Mouse (Mus musculus) neural tube, embryonic 13.5 days (tissue): ENCODE measurements around the gene Lyrm4. TPM values are rescaled to one million over a fixed set of nuclear protein-coding genes. Genes with fewer than 3 reads are reported as not detected.

Source experiments
- ATAC-seq: fragments of 200-750 bp; cut with Nextera tagmentation; 2 replicates; pipeline ENCODE4 v1.8.0; 2017; ENCODE audit warnings: low read depth, mild to moderate bottlenecking, moderate TSS enrichment, moderate library complexity
- H3K27ac ChIP-seq: fragments of 300-500 bp; sonication (generic); replicated peaks from 2 replicates; pipeline ENCODE4 v1.5.1; 2015; ENCODE audit warnings: moderate library complexity, mild to moderate bottlenecking, inconsistent platforms
- H3K27me3 ChIP-seq: fragments of 300-500 bp; sonication (generic); 2 replicates; pipeline ENCODE4 v1.6.1; 2015; ENCODE audit warnings: mild to moderate bottlenecking, inconsistent platforms
- H3K36me3 ChIP-seq: fragments of 300-500 bp; sonication (generic); 2 replicates; pipeline ENCODE4 v1.6.1; 2015; ENCODE audit warnings: mild to moderate bottlenecking, inconsistent platforms
- H3K4me1 ChIP-seq: fragments of 300-500 bp; sonication (generic); replicated peaks from 2 replicates; pipeline ENCODE4 v1.6.1; 2015; ENCODE audit warnings: inconsistent platforms
- H3K4me2 ChIP-seq: fragments of 300-500 bp; sonication (generic); 2 replicates; pipeline ENCODE4 v1.6.1; 2015; ENCODE audit warnings: inconsistent platforms, mild to moderate bottlenecking, moderate library complexity
- H3K4me3 ChIP-seq: fragments of 300-500 bp; sonication (generic); 2 replicates; pipeline ENCODE4 v1.5.1; 2015; ENCODE audit warnings: mild to moderate bottlenecking, inconsistent platforms
- H3K9ac ChIP-seq: fragments of 300-500 bp; sonication (generic); 2 replicates; pipeline ENCODE4 v1.6.1; 2015; ENCODE audit warnings: moderate library complexity, mild to moderate bottlenecking, inconsistent platforms
- H3K9me3 ChIP-seq: fragments of 300-500 bp; sonication (generic); 2 replicates; pipeline ENCODE4 v1.6.1; 2016; ENCODE audit warnings: inconsistent platforms
- WGBS: fragments of 180-500 bp; shearing (Covaris S2); methylation state at CpG from one replicate; pipeline ENCODE4 v1.1.7; 2015; 5-methylcytosine and 5-hydroxymethylcytosine counted together
- polyA plus RNA-seq: library from polyadenylated mRNA; unstranded; fragments of >200 nt; fragmentation: Nextera tagmentation; extraction: Ambion mirVana; gene quantifications from 2 replicates; pipeline ENCODE4 v1.2.1, GENCODE M21; 2015

Lyrm4 gene
- polyA plus RNA-seq, 1 experiment from 2014 or later, result 40.1 TPM

DNA sequence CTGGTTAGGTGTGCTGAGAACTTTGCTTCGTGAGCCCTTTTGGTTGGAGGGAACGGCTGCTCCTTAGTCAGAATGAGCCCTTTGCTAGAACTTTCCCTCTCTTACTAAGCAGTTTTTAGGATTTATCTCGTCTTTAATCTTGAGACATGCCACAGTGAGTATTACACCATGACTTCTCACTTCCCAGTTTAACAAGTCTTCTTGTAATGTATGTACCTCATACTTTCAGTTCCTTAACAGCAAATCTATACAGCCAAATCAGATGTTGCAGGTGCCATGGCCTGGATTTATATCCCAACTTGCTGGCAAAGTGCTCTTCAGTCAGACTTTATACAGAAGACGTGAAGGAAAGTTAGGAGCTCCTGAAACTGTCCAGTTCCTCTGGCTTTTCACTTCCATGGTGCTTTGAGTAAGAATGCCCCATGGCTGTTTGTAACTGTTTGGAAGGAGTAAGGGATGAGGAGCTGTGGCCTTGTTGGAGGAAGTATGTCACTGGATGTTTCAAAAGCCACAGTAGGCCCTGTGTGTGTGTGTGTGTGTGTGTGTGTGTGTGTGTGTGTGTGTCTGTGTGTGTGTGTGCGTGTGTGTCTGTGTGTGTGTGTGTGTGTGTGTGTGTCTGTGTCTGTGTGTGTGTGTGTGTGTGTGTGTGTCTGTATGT, 14.8 kb upstream of the Lyrm4 start:
- H3K27ac ChIP-seq, result no peak overlapping the region
- no peaks in the 10 kb centered on the region for H3K27me3 ChIP-seq
- no peaks in the 10 kb centered on the region for H3K4me1 ChIP-seq
- H3K9me3 ChIP-seq, result no peaks in the 10 kb centered on the region; the same call in 1 of the 2 replicates
- 74% methylated on average over 5 of the region's 5 CpGs for WGBS
- no peak overlapping the region for H3K4me2 ChIP-seq
- H3K4me3 ChIP-seq, result no peak overlapping the region
- no peak for ATAC-seq
- H3K36me3 ChIP-seq, result no peaks in the 10 kb centered on the region
- no peak overlapping the region for H3K9ac ChIP-seq

DNA sequence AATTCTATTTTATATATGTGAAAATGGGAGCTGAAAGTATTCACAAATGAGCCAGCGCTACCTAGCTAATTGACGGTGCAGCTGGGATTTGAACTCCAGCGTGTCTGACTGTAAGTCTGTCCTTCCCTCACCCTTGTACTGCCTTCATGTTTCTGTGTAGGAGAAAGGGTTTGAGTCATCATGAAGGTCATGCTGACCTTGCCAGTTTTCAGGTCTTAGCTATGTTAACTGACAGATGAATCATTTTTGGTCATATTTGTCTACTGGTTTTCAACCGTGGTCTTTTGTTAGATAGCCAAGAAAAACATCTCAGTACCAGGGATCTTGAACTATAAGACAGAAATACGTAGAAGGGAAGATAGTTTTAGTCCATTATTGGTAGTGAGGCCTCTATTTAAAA, 14.1 kb upstream of the Lyrm4 start:
- Histone ChIP-seq H3K27me3 (no peaks in the 10 kb centered on the region), H3K9ac (no peak overlapping the region), H3K4me1 (no peaks in the 10 kb centered on the region), H3K4me2 (no peak overlapping the region), H3K4me3 (no peak overlapping the region), H3K36me3 (no peaks in the 10 kb centered on the region), H3K27ac (no peak overlapping the region), H3K9me3 (no peaks in the 10 kb centered on the region; the same call in 1 of the 2 replicates)
- WGBS, result 89% methylated on average over 5 of the region's 5 CpGs
- no peak for ATAC-seq

DNA sequence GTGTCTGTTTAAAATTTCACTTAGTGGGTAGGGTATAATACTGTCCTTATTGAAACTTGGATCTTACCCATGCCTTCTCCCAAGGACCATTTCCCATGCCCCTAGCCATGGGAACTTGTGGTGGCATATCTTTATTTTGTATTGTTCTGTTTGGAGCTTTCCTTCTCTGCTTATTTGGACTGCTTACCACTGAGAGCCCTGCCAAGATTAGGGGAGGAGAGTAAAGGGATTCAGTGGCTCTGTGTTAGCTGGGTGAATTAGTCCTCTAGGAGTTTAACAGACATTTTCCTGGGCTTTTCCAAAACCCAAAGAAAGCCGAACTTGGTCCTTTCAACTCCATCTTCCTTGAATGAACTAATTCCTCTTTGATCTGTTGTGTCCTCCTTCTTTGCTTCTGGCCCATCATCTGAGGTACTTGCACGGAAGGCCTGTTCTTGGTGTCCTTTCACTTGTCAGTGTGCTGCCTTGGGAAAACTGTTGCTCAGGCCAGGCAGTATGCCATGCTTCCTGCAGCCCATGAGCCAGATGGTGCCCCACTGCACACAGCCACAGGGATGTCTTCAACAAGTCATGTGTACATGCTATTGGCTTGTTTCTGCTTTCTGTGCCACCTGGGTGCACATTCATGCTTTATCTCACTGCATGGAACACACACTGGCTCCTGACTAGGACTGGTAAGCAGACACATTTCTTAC, 12.2 kb upstream of the Lyrm4 start:
- no peak for ATAC-seq
- no peaks in the 10 kb centered on the region for H3K27me3 ChIP-seq
- 86% methylated on average over 2 of the region's 2 CpGs for WGBS
- H3K4me1 ChIP-seq, result no peaks in the 10 kb centered on the region
- H3K27ac ChIP-seq, result no peak overlapping the region
- no peaks in the 10 kb centered on the region; the same call in 1 of the 2 replicates for H3K9me3 ChIP-seq
- no peak overlapping the region for H3K9ac ChIP-seq
- H3K36me3 ChIP-seq, result no peaks in the 10 kb centered on the region
- H3K4me2 ChIP-seq, result no peak overlapping the region
- no peak overlapping the region for H3K4me3 ChIP-seq

DNA sequence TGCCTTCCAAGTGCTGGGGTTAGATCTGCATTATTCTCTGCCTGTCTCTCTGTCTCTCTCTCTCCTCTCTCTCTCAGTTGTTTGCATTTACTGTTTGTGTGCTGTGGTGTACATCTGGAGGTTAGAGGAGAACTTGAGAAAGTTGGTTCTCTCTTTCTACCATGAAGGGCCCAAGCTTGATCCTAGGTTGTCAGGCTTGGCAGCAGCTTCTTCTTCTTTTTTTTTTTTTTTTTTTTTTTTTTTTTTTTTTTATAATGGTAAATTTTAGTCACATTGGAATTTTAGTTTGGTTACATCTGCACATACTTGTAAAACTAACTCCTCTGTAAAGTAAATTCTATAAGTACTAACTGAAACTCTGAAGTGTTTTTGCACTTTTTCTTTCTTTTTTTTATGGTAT, 3.3 kb upstream of the Lyrm4 start:
- H3K27me3 ChIP-seq, result no peaks in the 10 kb centered on the region
- no peaks in the 10 kb centered on the region for H3K36me3 ChIP-seq
- no peak overlapping the region for H3K4me3 ChIP-seq
- H3K4me1 ChIP-seq, result peaks cover 18% of the 10 kb centered on the region
- ATAC-seq, result no peak
- H3K9ac ChIP-seq, result no peak overlapping the region
- H3K9me3 ChIP-seq, result no peaks in the 10 kb centered on the region
- H3K27ac ChIP-seq, result no peak overlapping the region
- H3K4me2 ChIP-seq, result no peak overlapping the region

DNA sequence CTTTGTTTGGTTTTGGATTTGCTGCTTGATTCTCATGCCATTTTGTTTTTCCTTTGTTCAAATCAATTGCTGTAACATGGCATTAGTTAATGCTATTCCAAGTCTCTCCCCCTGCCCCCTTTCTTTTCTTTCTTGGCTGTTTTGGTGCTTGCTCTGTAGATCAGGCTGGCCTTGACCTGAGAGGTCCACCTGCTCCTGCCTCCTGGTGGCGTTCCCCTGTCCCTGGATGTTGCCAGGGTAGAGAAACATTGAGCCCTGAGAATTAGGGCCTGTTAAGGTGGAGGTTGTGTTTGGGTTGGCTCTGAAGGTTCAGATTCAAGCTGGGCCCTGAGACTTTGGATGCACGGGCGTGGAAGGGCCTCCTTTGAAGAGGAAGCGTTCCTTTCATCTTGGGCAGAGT, 2.4 kb upstream of the Lyrm4 start:
- 82% methylated on average over 4 of the region's 4 CpGs for WGBS
- H3K9me3 ChIP-seq, result no peaks in the 10 kb centered on the region
- H3K4me3 ChIP-seq, result no peak overlapping the region
- peaks cover 20% of the 10 kb centered on the region for H3K4me1 ChIP-seq
- no peak overlapping the region for H3K27ac ChIP-seq
- no peak for ATAC-seq
- no peaks in the 10 kb centered on the region for H3K27me3 ChIP-seq
- no peak overlapping the region for H3K4me2 ChIP-seq
- no peak overlapping the region for H3K9ac ChIP-seq
- no peaks in the 10 kb centered on the region for H3K36me3 ChIP-seq

DNA sequence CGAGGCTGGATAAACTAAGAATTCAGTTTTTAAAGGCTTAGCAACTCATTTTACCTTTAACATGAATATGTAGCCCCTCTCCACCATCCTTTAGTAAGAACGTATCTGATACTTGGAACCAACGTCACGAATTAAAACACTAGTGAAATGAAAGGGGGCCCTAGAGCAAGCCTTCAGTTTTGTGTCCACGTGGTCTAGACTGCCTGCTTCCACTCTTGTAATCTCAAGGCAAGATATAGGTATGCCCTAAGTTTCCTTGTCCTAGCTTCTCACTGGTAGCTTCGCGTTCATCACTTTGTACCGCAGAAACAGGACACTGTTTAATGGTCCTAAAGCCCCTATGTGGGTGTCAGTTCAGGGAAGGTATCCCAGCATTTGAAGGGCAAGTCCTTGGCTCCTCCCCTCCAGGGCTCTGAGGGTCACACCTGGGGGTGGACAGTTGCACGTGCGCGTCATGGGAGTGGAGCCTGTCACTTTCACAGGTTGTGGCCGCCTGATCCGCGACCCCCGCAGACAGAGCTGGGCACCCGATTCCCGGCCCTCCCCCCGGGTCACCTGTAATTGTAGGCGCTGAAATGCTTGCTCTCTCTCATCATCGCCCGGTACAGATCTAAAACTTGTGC, 695 bp downstream of the Lyrm4 start:
- Histone ChIP-seq H3K9me3 (no peaks in the 10 kb centered on the region), H3K4me3 (peak overlapping the region; percentile 66), H3K27ac (peak overlapping the region; percentile 96; the same call in 1 of the 2 replicates), H3K4me2 (peak overlapping the region; percentile 94), H3K4me1 (peaks cover 20% of the 10 kb centered on the region), H3K27me3 (no peaks in the 10 kb centered on the region), H3K36me3 (no peaks in the 10 kb centered on the region), H3K9ac (peak overlapping the region; percentile 85)
- peak; percentile 33 for ATAC-seq
- WGBS, result 8% methylated on average over 21 of the region's 21 CpGs

DNA sequence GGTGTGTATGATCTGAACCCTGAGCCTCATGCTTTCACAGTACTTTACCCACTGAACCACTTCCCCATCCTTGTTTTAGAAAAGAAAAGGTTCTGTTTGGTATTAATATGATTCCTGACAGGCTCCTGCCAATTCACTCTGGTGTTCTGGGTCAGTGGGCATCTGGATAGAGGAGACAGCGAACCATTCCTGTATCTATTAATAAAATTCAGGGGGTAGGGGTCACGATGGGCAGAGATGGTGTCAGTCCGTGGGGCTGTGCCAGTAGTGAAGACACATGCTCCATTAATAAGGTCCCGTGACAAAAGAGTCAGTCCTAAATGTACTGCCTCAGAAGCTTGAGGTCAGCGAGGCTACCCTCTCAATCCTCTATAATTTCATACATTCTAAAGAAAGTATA, 4.1 kb downstream of the Lyrm4 start:
- Histone ChIP-seq H3K27me3 (no peaks in the 10 kb centered on the region), H3K9ac (no peak overlapping the region), H3K36me3 (no peaks in the 10 kb centered on the region), H3K4me2 (no peak overlapping the region), H3K27ac (no peak overlapping the region), H3K4me1 (peaks cover 16% of the 10 kb centered on the region), H3K4me3 (no peak overlapping the region), H3K9me3 (no peaks in the 10 kb centered on the region)
- ATAC-seq, result no peak
- WGBS, result 82% methylated on average over 5 of the region's 5 CpGs

DNA sequence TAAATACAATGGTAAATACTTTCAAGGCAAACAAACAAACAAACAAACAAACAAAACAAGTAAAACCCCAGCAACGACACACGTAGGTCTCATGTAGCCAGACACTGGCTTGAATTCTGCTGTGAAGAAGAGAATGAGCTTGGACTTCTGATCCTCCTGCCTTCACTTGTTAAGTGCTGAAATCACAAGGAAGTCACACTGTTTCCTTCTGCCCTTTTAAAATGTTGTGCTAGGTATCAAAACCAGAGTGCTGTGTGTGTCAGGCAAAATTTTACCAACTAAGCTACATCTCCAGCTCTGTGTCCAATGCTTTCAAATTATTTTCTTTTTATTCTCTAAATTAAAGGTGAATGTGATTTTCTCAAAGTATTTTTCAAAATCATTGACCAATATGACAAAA, 6.0 kb downstream of the Lyrm4 start:
- H3K9ac ChIP-seq, result no peak overlapping the region
- H3K4me2 ChIP-seq, result no peak overlapping the region
- H3K9me3 ChIP-seq, result no peaks in the 10 kb centered on the region
- 91% methylated on average over 2 of the region's 2 CpGs for WGBS
- H3K27me3 ChIP-seq, result no peaks in the 10 kb centered on the region
- H3K36me3 ChIP-seq, result no peaks in the 10 kb centered on the region
- no peak overlapping the region for H3K27ac ChIP-seq
- H3K4me1 ChIP-seq, result peaks cover 10% of the 10 kb centered on the region
- no peak overlapping the region for H3K4me3 ChIP-seq
- ATAC-seq, result no peak

DNA sequence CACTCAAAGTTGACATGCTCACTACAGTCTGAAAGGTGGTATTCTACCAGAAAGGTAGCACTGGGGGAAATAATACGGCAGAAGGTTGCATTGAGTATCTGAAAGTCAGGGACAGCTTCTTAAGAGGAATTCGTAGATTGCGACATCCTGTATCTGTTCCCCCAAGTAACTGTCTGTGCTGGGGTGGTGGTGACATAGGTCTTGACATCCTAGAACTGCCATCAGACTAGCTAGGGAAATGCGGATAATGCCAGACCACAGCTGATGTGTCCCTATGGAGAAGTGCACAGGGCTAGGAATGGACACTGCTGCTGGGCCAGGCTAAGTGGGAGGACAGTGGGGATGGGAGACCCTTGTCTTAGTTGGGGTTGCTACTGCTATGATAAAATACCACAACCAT, 8.8 kb downstream of the Lyrm4 start:
- H3K4me3 ChIP-seq, result no peak overlapping the region
- no peaks in the 10 kb centered on the region for H3K9me3 ChIP-seq
- no peaks in the 10 kb centered on the region for H3K27me3 ChIP-seq
- ATAC-seq, result no peak
- 98% methylated on average over 4 of the region's 4 CpGs for WGBS
- H3K27ac ChIP-seq, result no peak overlapping the region
- H3K36me3 ChIP-seq, result no peaks in the 10 kb centered on the region
- no peaks in the 10 kb centered on the region for H3K4me1 ChIP-seq
- H3K4me2 ChIP-seq, result no peak overlapping the region
- H3K9ac ChIP-seq, result no peak overlapping the region

DNA sequence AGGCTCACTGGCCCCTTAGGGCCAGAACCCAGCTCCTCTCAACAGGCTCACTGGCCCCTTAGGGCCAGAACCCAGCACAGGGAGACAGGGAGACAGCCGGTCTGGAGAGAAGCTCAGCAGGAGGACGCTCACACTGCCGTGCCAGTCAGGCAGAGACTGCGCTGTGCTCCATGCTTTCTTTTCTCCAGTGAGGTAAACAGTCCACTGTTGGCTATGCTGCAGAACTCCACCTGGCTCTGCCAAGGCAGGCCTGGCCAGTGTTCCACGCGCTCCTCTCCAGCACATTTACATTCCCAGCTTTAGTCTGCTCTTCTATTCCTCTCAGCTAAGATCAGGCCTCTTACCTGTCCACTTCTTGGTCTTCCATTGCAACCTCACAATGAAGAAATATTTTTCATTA, 11.7 kb downstream of the Lyrm4 start:
- Histone ChIP-seq H3K27ac (no peak overlapping the region), H3K4me1 (no peaks in the 10 kb centered on the region), H3K4me3 (no peak overlapping the region), H3K4me2 (no peak overlapping the region), H3K9me3 (no peaks in the 10 kb centered on the region), H3K9ac (no peak overlapping the region), H3K36me3 (no peaks in the 10 kb centered on the region), H3K27me3 (no peaks in the 10 kb centered on the region)
- WGBS, result 90% methylated on average over 6 of the region's 6 CpGs
- ATAC-seq, result no peak

DNA sequence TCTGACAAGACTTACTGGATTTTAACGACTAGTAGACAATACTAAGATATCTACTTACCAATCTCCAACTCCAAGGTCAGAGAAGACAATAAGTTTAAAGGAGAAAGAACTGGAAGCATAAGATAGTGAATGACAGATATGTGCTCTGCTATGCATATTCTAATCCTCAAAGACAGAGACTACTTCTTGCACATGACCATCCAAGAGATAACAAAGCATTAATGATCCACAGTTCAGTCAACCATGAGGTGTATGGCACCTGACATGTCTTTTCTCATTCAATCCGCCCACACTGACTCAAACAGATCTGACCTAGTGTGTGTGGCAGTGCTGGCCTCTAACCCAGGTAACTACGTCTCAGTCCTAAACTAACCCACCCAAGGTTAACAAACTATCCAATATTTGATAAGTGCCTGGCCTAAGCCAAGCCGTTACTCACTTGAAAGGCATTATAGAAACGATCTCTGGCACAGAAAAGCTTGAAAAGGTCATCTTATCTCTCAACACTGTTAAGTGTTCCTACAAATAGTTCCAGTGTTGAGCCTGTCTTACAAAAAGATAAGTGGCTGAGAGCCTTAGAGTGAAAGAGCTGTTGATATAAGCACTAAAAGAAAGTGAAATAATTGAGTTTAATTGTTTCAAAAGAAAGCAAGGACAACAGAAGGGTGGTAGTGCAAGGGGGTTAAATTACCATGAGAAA, 20.5 kb downstream of the Lyrm4 start:
- no peak for ATAC-seq
- Histone ChIP-seq H3K27ac (no peak overlapping the region), H3K4me2 (no peak overlapping the region), H3K4me1 (no peaks in the 10 kb centered on the region), H3K36me3 (peaks cover 2% of the 10 kb centered on the region), H3K9ac (no peak overlapping the region), H3K4me3 (no peak overlapping the region), H3K9me3 (no peaks in the 10 kb centered on the region), H3K27me3 (no peaks in the 10 kb centered on the region)
- WGBS, result 96% methylated on average over 5 of the region's 5 CpGs

DNA sequence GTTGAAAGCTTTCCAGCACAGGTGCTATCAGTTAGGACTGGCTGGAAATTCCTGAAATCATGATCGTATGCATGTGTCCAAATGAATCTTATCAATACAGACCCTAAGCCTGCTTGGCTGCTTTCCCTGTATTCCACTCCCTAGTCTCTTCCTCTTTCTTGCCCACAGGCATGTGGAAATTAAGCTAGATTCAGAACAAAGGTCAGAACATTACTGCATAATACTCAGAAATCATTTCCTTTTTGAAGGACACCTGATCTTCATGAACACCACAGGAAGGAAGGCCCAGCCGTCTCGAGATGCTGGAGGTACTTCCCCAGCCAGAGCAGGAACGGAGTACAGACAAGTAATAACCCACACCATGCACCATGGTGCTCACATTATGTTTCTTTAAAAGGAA, 29.2 kb downstream of the Lyrm4 start:
- no peak overlapping the region for H3K9ac ChIP-seq
- 88% methylated on average over 4 of the region's 4 CpGs for WGBS
- peaks cover 16% of the 10 kb centered on the region for H3K36me3 ChIP-seq

More for the DNA sequence above, 29.2 kb downstream of the Lyrm4 start:
- H3K4me3 ChIP-seq, result no peak overlapping the region
- no peak overlapping the region for H3K27ac ChIP-seq
- H3K27me3 ChIP-seq, result no peaks in the 10 kb centered on the region
- no peak for ATAC-seq
- H3K9me3 ChIP-seq, result no peaks in the 10 kb centered on the region
- H3K4me1 ChIP-seq, result no peaks in the 10 kb centered on the region; the same call in 1 of the 2 replicates
- H3K4me2 ChIP-seq, result no peak overlapping the region
